In the genomic region with DNA sequence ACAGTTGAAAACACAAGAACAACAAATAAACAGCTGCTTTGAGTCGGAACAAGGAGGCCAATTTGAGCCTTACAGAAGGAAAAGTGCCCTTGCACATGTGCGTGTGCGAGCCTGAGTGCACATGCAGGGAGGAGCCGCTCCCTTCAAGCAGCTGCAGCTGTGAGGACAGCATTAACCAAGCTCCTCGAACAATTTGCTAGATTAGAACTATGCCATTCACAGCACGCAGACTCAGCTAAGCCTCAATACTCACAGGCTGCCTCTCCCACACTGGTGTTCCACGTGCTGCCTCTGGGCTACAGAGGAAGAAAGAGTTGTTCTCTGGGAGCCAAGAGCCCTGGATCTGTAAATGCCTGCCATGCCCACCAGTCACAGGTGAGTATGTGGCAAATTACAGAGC, we compare ENCODE assay signal across 25 mouse cellular contexts. TPM values are rescaled to one million over a fixed set of nuclear protein-coding genes. Genes with fewer than 3 reads are reported as not detected.
DNase-seq lines count a peak whose midpoint lies in the region; ATAC-seq and TF ChIP-seq lines count a peak whose summit lies in the region.
"Had no signal": no experiment of that assay in that cellular context is flagged by ENCODE, and none has a peak within 500 bp of the region (broad histone marks: within the 10 kb centered on the region; RNA-seq: fewer than 3 reads in every experiment).

No protein-coding gene starts in this region.

- H3K27me3 ChIP-seq in hindbrain, postnatal 0 days (ENCODE audit: insufficient read depth, low read length): no peaks in the 10 kb centered on the region
- H3K27me3 ChIP-seq in hindbrain, embryonic 10.5 days (ENCODE audit: insufficient read depth, poor library complexity, severe bottlenecking): no peaks in the 10 kb centered on the region
- no peaks in the 10 kb centered on the region for H3K27me3 ChIP-seq in neural tube, embryonic 13.5 days
- no peaks in the 10 kb centered on the region for H3K27me3 ChIP-seq in embryonic facial prominence, embryonic 10.5 days (replicated peaks; ENCODE audit: low read depth, poor library complexity, severe bottlenecking)
- H3K27me3 ChIP-seq: heart, embryonic 13.5 days; Patski had no signal

- no peaks in the 10 kb centered on the region for H3K9me3 ChIP-seq in hindbrain, postnatal 0 days (ENCODE audit: low read length)
- no peaks in the 10 kb centered on the region for H3K9me3 ChIP-seq in hindbrain, embryonic 10.5 days
- no peaks in the 10 kb centered on the region for H3K9me3 ChIP-seq in neural tube, embryonic 13.5 days
- no peaks in the 10 kb centered on the region for H3K9me3 ChIP-seq in embryonic facial prominence, embryonic 10.5 days
- H3K9me3 ChIP-seq: heart, embryonic 13.5 days; limb, embryonic 10.5 days had no signal

- H3K4me2 ChIP-seq in hindbrain, postnatal 0 days (ENCODE audit: low read depth, low read length): no peak overlapping the region
- H3K4me2 ChIP-seq in neural tube, embryonic 13.5 days: no peak overlapping the region
- H3K4me2 ChIP-seq: heart, embryonic 13.5 days had no signal

- H3K9ac ChIP-seq in hindbrain, postnatal 0 days (replicated peaks; ENCODE audit: low read length): no peak overlapping the region
- no peak overlapping the region for H3K9ac ChIP-seq in neural tube, embryonic 13.5 days
- H3K9ac ChIP-seq: heart, embryonic 13.5 days; liver, postnatal 0 days had no signal

- H3K36me3 ChIP-seq in hindbrain, postnatal 0 days (ENCODE audit: insufficient read depth, low read length): no peaks in the 10 kb centered on the region
- no peaks in the 10 kb centered on the region for H3K36me3 ChIP-seq in hindbrain, embryonic 10.5 days
- no peaks in the 10 kb centered on the region for H3K36me3 ChIP-seq in neural tube, embryonic 13.5 days
- no peaks in the 10 kb centered on the region for H3K36me3 ChIP-seq in embryonic facial prominence, embryonic 10.5 days (replicated peaks)
- H3K36me3 ChIP-seq: heart, embryonic 13.5 days; limb, embryonic 10.5 days had no signal

- 53% methylated on average over 7 of the region's 7 CpGs for WGBS in hindbrain, postnatal 0 days
- 76% methylated on average over 7 of the region's 7 CpGs for WGBS in hindbrain, embryonic 10.5 days
- WGBS in neural tube, embryonic 13.5 days: 74% methylated on average over 7 of the region's 7 CpGs
- 73% methylated on average over 7 of the region's 7 CpGs for WGBS in embryonic facial prominence, embryonic 10.5 days

- H3K4me3 ChIP-seq in hindbrain, postnatal 0 days (ENCODE audit: low read length): no peak overlapping the region
- H3K4me3 ChIP-seq in hindbrain, embryonic 10.5 days: no peak overlapping the region
- H3K4me3 ChIP-seq in neural tube, embryonic 13.5 days: no peak overlapping the region
- H3K4me3 ChIP-seq in embryonic facial prominence, embryonic 10.5 days: no peak overlapping the region
- H3K4me3 ChIP-seq: heart, embryonic 13.5 days; limb, embryonic 10.5 days; myocyte had no signal

- TF ChIP-seq CTCF in hindbrain, postnatal 0 days (IDR thresholded peaks at IDR 0.05; ENCODE audit: low read depth): no peak

- ATAC-seq in hindbrain, postnatal 0 days: peak; percentile 61; the same call in 1 of the 2 replicates
- ATAC-seq in neural tube, embryonic 13.5 days (ENCODE audit: low read depth): peak; percentile 45; the same call in 1 of the 2 replicates
- ATAC-seq: liver, postnatal 0 days; Patski had no signal

- H3K4me1 ChIP-seq in hindbrain, postnatal 0 days (ENCODE audit: insufficient read depth, low read length): no peaks in the 10 kb centered on the region
- no peaks in the 10 kb centered on the region for H3K4me1 ChIP-seq in hindbrain, embryonic 10.5 days (replicated peaks)
- H3K4me1 ChIP-seq in neural tube, embryonic 13.5 days (replicated peaks): peaks cover 12% of the 10 kb centered on the region
- H3K4me1 ChIP-seq in embryonic facial prominence, embryonic 10.5 days: peaks cover 6% of the 10 kb centered on the region; the same call in 1 of the 2 replicates
- H3K4me1 ChIP-seq: heart, embryonic 13.5 days; limb, embryonic 10.5 days had no signal

- DNase-seq in embryo, embryonic 11 days: peak; percentile 2
- DNase-seq in embryo, embryonic 9.5 days (ENCODE audit: extremely low spot score): no peak
- no peak for DNase-seq in hindbrain, postnatal 0 days (ENCODE audit: low spot score)
- DNase-seq in hindbrain, embryonic 10.5 days (ENCODE audit: low spot score): no peak
- no peak for DNase-seq in neural tube, embryonic 10.5 days (ENCODE audit: extremely low spot score, low spot score)
- DNase-seq in adrenal gland, postnatal 36 days: no peak
- no peak for DNase-seq in embryonic facial prominence, embryonic 10.5 days (ENCODE audit: low spot score)
- DNase-seq: adrenal gland, adult 8-10 months; cerebellum, adult 11-12 months; cerebellum, postnatal 14 days; kidney, adult 2 months; kidney, postnatal 14 days; liver, postnatal 0 days; lung, postnatal 14 days; right cerebral cortex, adult 18-20 months; thymus, postnatal 14 days had no signal

- no peak overlapping the region for H3K27ac ChIP-seq in hindbrain, postnatal 0 days
- H3K27ac ChIP-seq in hindbrain, embryonic 10.5 days: no peak overlapping the region
- no peak overlapping the region for H3K27ac ChIP-seq in neural tube, embryonic 13.5 days (replicated peaks)
- no peak overlapping the region for H3K27ac ChIP-seq in embryonic facial prominence, embryonic 10.5 days (replicated peaks)
- H3K27ac ChIP-seq: heart, embryonic 13.5 days; limb, embryonic 10.5 days had no signal

RNA-seq across cellular contexts. Expression of a gene that starts 11.8 kb away (rescaled TPM):
- total RNA-seq in hindbrain, postnatal 0 days (2014; rRNA removed): 180 and 203 TPM in 2 replicates
- 32.8 and 37.6 TPM in 2 replicates for polyA plus RNA-seq in hindbrain, postnatal 0 days (2015; fragmentation: Nextera tagmentation; extraction: Ambion mirVana)
- polyA plus RNA-seq in hindbrain, embryonic 10.5 days (2016; fragmentation: Nextera tagmentation; extraction: Ambion mirVana): 2.1 and 6.8 TPM in 2 replicates
- 29.6 and 31.6 TPM in 2 replicates for polyA plus RNA-seq in neural tube, embryonic 13.5 days (2015; fragmentation: Nextera tagmentation; extraction: Ambion mirVana)
- under 1 TPM; 0.69 to 0.73 TPM for total RNA-seq in adrenal gland, postnatal 36 days (2021)
- polyA plus RNA-seq in embryonic facial prominence, embryonic 10.5 days (2016; fragmentation: Nextera tagmentation; extraction: Ambion mirVana): 0.61 and 0.69 TPM in 2 replicates
- total RNA-seq: granulocyte monocyte progenitor cell, adult 5-6 weeks; heart, postnatal 25 days; liver, adult 2 months; megakaryocyte, adult 5-6 weeks had no signal
- polyA plus RNA-seq: liver, adult 2 months; liver, postnatal 0 days; myocyte; Patski had no signal
